Mouse (Mus musculus): ENCODE data around the gene Tub. TPM values are rescaled to one million over a fixed set of nuclear protein-coding genes. Genes with fewer than 3 reads are reported as not detected.

The Tub gene
- polyA plus RNA-seq, 1 experiment from 2014 or later = 0.11 TPM

DNA sequence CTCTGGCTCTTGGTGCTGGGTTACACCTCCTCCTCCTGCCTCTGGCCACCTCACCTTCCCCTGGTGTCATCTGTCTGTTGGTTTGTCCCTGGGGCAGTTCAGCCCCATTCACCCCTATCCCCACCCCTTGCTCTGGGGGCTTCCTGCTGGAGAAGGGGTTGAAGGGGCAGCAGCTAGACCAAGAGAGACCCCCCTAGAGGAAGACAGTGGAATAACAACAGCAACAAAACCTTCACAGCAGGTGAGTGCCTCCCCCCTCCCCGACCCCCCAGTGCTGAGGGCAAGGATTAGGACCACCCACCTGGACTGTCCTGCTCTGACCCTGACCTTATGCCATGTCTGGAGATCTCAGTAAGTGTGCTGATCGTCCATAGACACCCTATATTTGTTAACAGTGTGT, 15.8 kb downstream of the Tub start:
- H3K9ac ChIP-seq (ENCODE audit: low read depth, low read length) = no peak overlapping the region
- H3K27me3 ChIP-seq (ENCODE audit: control insufficient read depth, insufficient read depth, low read depth, low read length) = no peaks in the 10 kb centered on the region; the same call in 1 of the 2 replicates
- no peaks in the 10 kb centered on the region for H3K36me3 ChIP-seq (ENCODE audit: control insufficient read depth, insufficient read depth)
- ATAC-seq (ENCODE audit: low read depth) = no peak
- no peaks in the 10 kb centered on the region for H3K4me1 ChIP-seq (ENCODE audit: control insufficient read depth, low read depth, low read length)
- no peak overlapping the region for H3K4me2 ChIP-seq (ENCODE audit: low read depth, low read length)
- no peaks in the 10 kb centered on the region for H3K9me3 ChIP-seq (replicated peaks; ENCODE audit: control insufficient read depth, low read length)
- no peak overlapping the region for H3K4me3 ChIP-seq (ENCODE audit: low read depth, low read length)
- no peak overlapping the region for H3K27ac ChIP-seq (ENCODE audit: low read length)
- 6% methylated on average over 2 of the region's 2 CpGs for WGBS (ENCODE audit: insufficient replicate concordance)

DNA sequence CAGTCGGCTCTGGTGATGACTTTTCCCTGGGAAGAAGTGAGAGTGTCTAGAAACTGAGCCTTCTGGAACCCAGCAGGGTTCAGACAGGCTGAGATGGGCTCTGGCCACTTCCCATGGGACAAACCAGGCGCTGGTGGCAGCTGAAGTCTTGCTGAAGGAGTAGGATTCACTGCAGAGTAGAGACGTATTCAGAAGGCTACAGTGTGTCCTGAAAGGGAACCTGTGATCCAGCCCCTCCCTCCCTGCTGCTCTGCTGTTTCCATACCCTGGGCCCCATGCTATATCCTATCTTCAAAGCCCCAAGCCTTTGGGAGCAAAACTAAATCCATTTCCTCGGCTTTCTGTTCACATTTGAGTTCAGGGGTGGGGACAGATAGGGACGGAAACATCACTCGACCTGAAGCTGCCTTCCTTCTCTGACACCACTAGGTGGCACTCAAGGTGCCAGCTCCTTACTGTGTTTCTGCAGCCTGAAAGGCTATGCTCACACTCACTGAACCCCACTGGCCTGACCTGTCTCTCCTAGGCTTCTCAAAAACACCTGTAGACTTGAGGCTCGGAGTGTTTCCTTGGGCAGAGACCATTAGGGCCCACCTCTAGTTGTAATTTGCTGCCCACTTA, 16.7 kb downstream of the Tub start:
- Histone ChIP-seq H3K9me3 (replicated peaks; ENCODE audit: control insufficient read depth, low read length) (no peaks in the 10 kb centered on the region), H3K36me3 (ENCODE audit: control insufficient read depth, insufficient read depth) (no peaks in the 10 kb centered on the region), H3K4me3 (ENCODE audit: low read depth, low read length) (no peak overlapping the region), H3K27ac (ENCODE audit: low read length) (no peak overlapping the region), H3K4me2 (ENCODE audit: low read depth, low read length) (no peak overlapping the region), H3K9ac (ENCODE audit: low read depth, low read length) (no peak overlapping the region), H3K4me1 (ENCODE audit: control insufficient read depth, low read depth, low read length) (no peaks in the 10 kb centered on the region), H3K27me3 (ENCODE audit: control insufficient read depth, insufficient read depth, low read depth, low read length) (no peaks in the 10 kb centered on the region; the same call in 1 of the 2 replicates)
- ATAC-seq (ENCODE audit: low read depth) = 0 out of 2 replicates have a peak, but pooled peaks have one; percentile 39
- 23% methylated on average over 7 of the region's 7 CpGs for WGBS (ENCODE audit: insufficient replicate concordance)

GRCm38 (mm10) chr7:108968201-108968600, 18.1 kb downstream of the Tub start:
- H3K4me1 ChIP-seq (ENCODE audit: control insufficient read depth, low read depth, low read length) = no peaks in the 10 kb centered on the region
- H3K4me2 ChIP-seq (ENCODE audit: low read depth, low read length) = no peak overlapping the region
- no peak overlapping the region for H3K27ac ChIP-seq (ENCODE audit: low read length)
- 25% methylated on average over 6 of the region's 6 CpGs for WGBS (ENCODE audit: insufficient replicate concordance)
- H3K4me3 ChIP-seq (ENCODE audit: low read depth, low read length) = no peak overlapping the region
- H3K9ac ChIP-seq (ENCODE audit: low read depth, low read length) = no peak overlapping the region
- H3K27me3 ChIP-seq (ENCODE audit: control insufficient read depth, insufficient read depth, low read depth, low read length) = no peaks in the 10 kb centered on the region
- no peaks in the 10 kb centered on the region for H3K9me3 ChIP-seq (replicated peaks; ENCODE audit: control insufficient read depth, low read length)
- no peaks in the 10 kb centered on the region for H3K36me3 ChIP-seq (ENCODE audit: control insufficient read depth, insufficient read depth)
- no peak for ATAC-seq (ENCODE audit: low read depth)

- no peaks in the 10 kb centered on the region for H3K4me1 ChIP-seq (ENCODE audit: control insufficient read depth, low read depth, low read length)
- ATAC-seq (ENCODE audit: low read depth) = no peak
Measured at GRCm38 (mm10) chr7:108972273-108972672, 22.1 kb downstream of the Tub start.

DNA sequence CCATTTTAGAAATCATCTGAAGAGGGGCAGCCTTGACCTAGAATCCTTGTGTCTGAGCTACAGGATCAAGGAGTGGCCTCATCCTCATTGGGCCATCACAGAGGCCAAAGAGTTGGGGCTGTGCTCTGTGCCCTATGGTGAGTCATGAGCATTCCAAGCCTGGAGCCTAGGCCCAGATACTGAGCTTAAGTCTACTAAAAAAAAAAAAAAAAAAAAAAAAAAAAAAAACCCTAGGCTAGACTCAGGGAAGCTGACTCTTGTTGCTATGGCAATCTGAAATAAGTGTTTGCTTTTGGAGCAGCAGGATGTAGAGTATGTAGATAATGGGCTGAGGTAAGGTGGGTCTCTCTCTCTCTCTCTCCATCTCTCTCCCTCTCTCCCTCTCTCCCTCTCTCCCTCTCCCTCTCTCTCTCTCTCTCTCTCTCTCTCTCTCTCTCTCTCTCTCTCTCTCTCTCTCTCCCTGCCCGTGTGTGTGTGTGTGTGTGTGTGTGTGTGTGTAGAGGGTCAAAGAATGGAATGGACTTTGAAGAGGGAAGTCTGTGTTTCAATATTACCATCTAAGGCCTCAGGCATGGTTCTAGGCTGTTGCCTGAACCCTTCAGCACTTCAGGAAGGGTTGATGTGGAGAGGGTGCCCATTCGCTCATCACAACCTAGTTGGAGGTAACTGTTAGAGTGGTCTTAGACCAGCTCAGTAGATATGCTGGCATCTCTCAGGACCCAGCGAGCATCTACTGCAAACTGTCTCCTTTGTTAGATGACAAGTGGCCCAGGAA, 36.0 kb downstream of the Tub start:
- Histone ChIP-seq H3K4me3 (ENCODE audit: low read depth, low read length) (no peak overlapping the region), H3K36me3 (ENCODE audit: control insufficient read depth, insufficient read depth) (no peaks in the 10 kb centered on the region), H3K9ac (ENCODE audit: low read depth, low read length) (no peak overlapping the region), H3K4me1 (ENCODE audit: control insufficient read depth, low read depth, low read length) (no peaks in the 10 kb centered on the region), H3K27me3 (ENCODE audit: control insufficient read depth, insufficient read depth, low read depth, low read length) (no peaks in the 10 kb centered on the region), H3K4me2 (ENCODE audit: low read depth, low read length) (no peak overlapping the region), H3K9me3 (replicated peaks; ENCODE audit: control insufficient read depth, low read length) (no peaks in the 10 kb centered on the region), H3K27ac (ENCODE audit: low read length) (no peak overlapping the region)
- WGBS (ENCODE audit: insufficient replicate concordance) = 49% methylated on average over 2 of the region's 3 CpGs
- ATAC-seq (ENCODE audit: low read depth) = no peak

More at GRCm38 (mm10) chr7:108972273-108972672, 22.1 kb downstream of the Tub start:
- no peak overlapping the region for H3K27ac ChIP-seq (ENCODE audit: low read length)
- 62% methylated on average over 6 of the region's 6 CpGs for WGBS (ENCODE audit: insufficient replicate concordance)
- no peaks in the 10 kb centered on the region for H3K27me3 ChIP-seq (ENCODE audit: control insufficient read depth, insufficient read depth, low read depth, low read length)
- no peak overlapping the region for H3K9ac ChIP-seq (ENCODE audit: low read depth, low read length)
- no peak overlapping the region for H3K4me2 ChIP-seq (ENCODE audit: low read depth, low read length)
- H3K9me3 ChIP-seq (replicated peaks; ENCODE audit: control insufficient read depth, low read length) = no peaks in the 10 kb centered on the region
- H3K36me3 ChIP-seq (ENCODE audit: control insufficient read depth, insufficient read depth) = no peaks in the 10 kb centered on the region
- no peak overlapping the region for H3K4me3 ChIP-seq (ENCODE audit: low read depth, low read length)

- H3K4me2 ChIP-seq (ENCODE audit: low read depth, low read length) = no peak overlapping the region
- H3K36me3 ChIP-seq (ENCODE audit: control insufficient read depth, insufficient read depth) = no peaks in the 10 kb centered on the region
- H3K9ac ChIP-seq (ENCODE audit: low read depth, low read length) = no peak overlapping the region
- 59% methylated on average over 9 of the region's 9 CpGs for WGBS (ENCODE audit: insufficient replicate concordance)
- ATAC-seq (ENCODE audit: low read depth) = no peak
- H3K27ac ChIP-seq (ENCODE audit: low read length) = no peak overlapping the region
- no peaks in the 10 kb centered on the region for H3K4me1 ChIP-seq (ENCODE audit: control insufficient read depth, low read depth, low read length)
- no peaks in the 10 kb centered on the region for H3K27me3 ChIP-seq (ENCODE audit: control insufficient read depth, insufficient read depth, low read depth, low read length)
- H3K9me3 ChIP-seq (replicated peaks; ENCODE audit: control insufficient read depth, low read length) = no peaks in the 10 kb centered on the region
- H3K4me3 ChIP-seq (ENCODE audit: low read depth, low read length) = no peak overlapping the region
Measured at GRCm38 (mm10) chr7:108991207-108991606, 41.1 kb downstream of the Tub start.

DNA sequence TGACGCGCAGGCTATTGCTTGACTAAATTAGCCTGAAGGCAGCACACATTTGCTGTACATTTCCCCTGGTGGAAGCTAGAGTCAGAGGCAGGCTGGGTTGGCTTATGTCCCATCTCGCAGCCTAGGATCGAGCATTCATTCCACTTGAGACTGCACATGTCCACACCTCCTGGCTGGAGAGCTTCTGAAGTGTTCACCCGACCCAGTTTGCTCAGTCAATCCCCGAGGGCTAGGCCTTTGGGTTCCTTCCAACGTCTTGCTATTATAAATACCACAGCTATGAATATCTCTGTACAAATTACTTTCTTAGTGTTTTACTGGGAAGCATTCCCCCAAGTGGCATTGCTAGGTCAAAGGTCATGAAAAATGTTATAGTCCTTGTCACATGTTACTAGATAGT, 43.1 kb downstream of the Tub start:
- Histone ChIP-seq H3K27ac (ENCODE audit: low read length) (no peak overlapping the region), H3K9ac (ENCODE audit: low read depth, low read length) (no peak overlapping the region), H3K36me3 (ENCODE audit: control insufficient read depth, insufficient read depth) (no peaks in the 10 kb centered on the region), H3K4me3 (ENCODE audit: low read depth, low read length) (no peak overlapping the region), H3K4me1 (ENCODE audit: control insufficient read depth, low read depth, low read length) (no peaks in the 10 kb centered on the region), H3K27me3 (ENCODE audit: control insufficient read depth, insufficient read depth, low read depth, low read length) (no peaks in the 10 kb centered on the region), H3K9me3 (replicated peaks; ENCODE audit: control insufficient read depth, low read length) (no peaks in the 10 kb centered on the region), H3K4me2 (ENCODE audit: low read depth, low read length) (no peak overlapping the region)
- no peak for ATAC-seq (ENCODE audit: low read depth)
- 64% methylated on average over 7 of the region's 7 CpGs for WGBS (ENCODE audit: insufficient replicate concordance)

DNA sequence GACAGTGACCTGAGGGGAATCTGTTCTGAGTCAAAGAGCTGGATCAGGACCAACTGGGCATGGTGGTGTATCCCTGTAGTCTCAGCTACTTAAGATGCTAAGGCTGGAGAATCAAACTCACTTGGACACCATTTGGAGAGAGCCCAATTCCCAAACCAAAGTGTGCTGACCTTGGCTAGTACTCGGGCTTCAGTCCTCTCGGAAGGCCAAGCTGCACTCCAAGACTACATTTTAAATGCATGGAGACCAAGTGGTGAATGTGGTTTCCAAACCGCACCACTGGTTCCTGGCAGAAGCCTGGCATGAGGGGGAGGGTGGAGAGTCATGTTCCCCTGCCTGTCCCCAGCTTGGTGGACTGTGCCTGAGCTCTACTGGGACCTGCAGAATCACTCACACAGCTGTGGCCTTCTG, 43.7 kb downstream of the Tub start:
- no peak overlapping the region for H3K4me3 ChIP-seq (ENCODE audit: low read depth, low read length)
- H3K27ac ChIP-seq (ENCODE audit: low read length) = no peak overlapping the region
- H3K9ac ChIP-seq (ENCODE audit: low read depth, low read length) = no peak overlapping the region
- no peaks in the 10 kb centered on the region for H3K27me3 ChIP-seq (ENCODE audit: control insufficient read depth, insufficient read depth, low read depth, low read length)
- WGBS (ENCODE audit: insufficient replicate concordance) = 61% methylated on average over 3 of the region's 3 CpGs
- no peak overlapping the region for H3K4me2 ChIP-seq (ENCODE audit: low read depth, low read length)
- no peaks in the 10 kb centered on the region for H3K4me1 ChIP-seq (ENCODE audit: control insufficient read depth, low read depth, low read length)
- ATAC-seq (ENCODE audit: low read depth) = no peak
- H3K36me3 ChIP-seq (ENCODE audit: control insufficient read depth, insufficient read depth) = no peaks in the 10 kb centered on the region
- no peaks in the 10 kb centered on the region for H3K9me3 ChIP-seq (replicated peaks; ENCODE audit: control insufficient read depth, low read length)

GRCm38 (mm10) chr7:108996156-108996555, 46.0 kb downstream of the Tub start:
- Histone ChIP-seq H3K27me3 (ENCODE audit: control insufficient read depth, insufficient read depth, low read depth, low read length) (no peaks in the 10 kb centered on the region), H3K36me3 (ENCODE audit: control insufficient read depth, insufficient read depth) (no peaks in the 10 kb centered on the region), H3K9me3 (replicated peaks; ENCODE audit: control insufficient read depth, low read length) (no peaks in the 10 kb centered on the region), H3K4me1 (ENCODE audit: control insufficient read depth, low read depth, low read length) (no peaks in the 10 kb centered on the region), H3K4me2 (ENCODE audit: low read depth, low read length) (no peak overlapping the region), H3K9ac (ENCODE audit: low read depth, low read length) (no peak overlapping the region), H3K27ac (ENCODE audit: low read length) (no peak overlapping the region), H3K4me3 (ENCODE audit: low read depth, low read length) (no peak overlapping the region)
- whole genome bisulfite sequencing (ENCODE audit: insufficient replicate concordance) = 65% methylated on average over 6 of the region's 6 CpGs
- no peak for ATAC-seq (ENCODE audit: low read depth)
